Mouse (Mus musculus): ENCODE measurements at regions not wholly inside any gene's neighbourhood (a gene's known extent, or its start where the extent isn't known, plus 50 kb on each side); places are given as distances from the start of the nearest gene placed in this dataset.

DNA sequence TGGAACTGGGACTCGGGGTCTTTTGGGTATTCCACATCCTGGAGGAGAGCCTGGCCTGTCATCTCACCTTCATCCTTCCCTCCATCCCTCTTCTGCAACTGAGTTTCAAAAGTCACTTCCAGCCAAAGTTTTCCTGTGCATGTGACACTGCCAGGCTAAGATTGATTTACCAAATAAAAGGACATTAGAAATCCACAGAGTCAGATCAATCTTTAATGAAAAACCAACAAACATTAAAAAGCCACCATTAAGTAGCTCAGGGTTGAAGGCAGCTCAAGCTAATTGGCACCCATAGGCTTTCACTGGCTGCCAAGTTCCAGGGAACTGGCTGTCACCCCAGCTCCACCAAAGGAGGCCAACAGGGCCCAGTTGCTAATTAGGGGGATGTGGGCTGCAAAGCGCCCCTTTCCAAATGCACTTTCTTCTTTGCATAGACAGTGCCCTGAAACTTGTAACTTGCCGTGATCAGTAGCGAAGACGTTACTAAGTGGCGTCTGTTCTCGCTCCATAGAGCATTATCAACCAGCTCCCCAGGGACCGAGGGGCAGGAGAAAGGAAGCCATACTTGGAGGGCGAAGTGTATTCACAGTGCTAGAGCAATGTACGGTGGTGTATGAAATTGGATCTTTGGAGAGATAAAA lies 464.6 kb upstream of the Gm19410 start:
- no peak for TF ChIP-seq EP300 (IDR thresholded peaks at IDR 0.05; ENCODE audit: low read depth)
- no peak for TF ChIP-seq CTCF (IDR thresholded peaks at IDR 0.05; ENCODE audit: low read depth)
